Mouse (Mus musculus) left cerebral cortex, adult 18-20 months (tissue): ENCODE data around the gene Selenow. TPM values are rescaled to one million over a fixed set of nuclear protein-coding genes. Genes with fewer than 3 reads are reported as not detected.
"Not testable (repeated sequence)": the region's sequence is repeated elsewhere in the genome, so short reads cannot be mapped to it uniquely, and the experiment has no call there.

Experiments
- DNase-seq, 2 experiments: peaks; one replicate each; pipeline ENCODE4 v3.0.0; 2021 to 2022; ENCODE audit warnings: low spot score in 2 of 2, mixed read lengths in 1 of 2
- total RNA-seq, 2 experiments: library from RNA; stranded (reverse); gene quantifications; 2 replicates each; pipeline ENCODE4 v1.2.3; 2021

Selenow gene
- total RNA-seq, 2 experiments from 2014 or later: 1,080 TPM

- no peak for DNase-seq
Observed at GRCm38 (mm10) chr7:15947653-15948260, 25.6 kb upstream of the Selenow start.

GRCm38 (mm10) chr7:15945721-15946536, 23.7 kb upstream of the Selenow start, which contains the start of gene Nop53:
Nop53 (minus strand) TSS chr7:15946074.
- peak; percentile 92 to 94 for DNase-seq

- DNase-seq: no peak
Observed at GRCm38 (mm10) chr7:15945211-15945610, 23.0 kb upstream of the Selenow start.

- DNase-seq: no peak
Observed at GRCm38 (mm10) chr7:15944311-15944710, 22.1 kb upstream of the Selenow start.

GRCm38 (mm10) chr7:15938621-15939020, 16.4 kb upstream of the Selenow start:
- DNase-seq: no peak

- no peak for DNase-seq
Observed at GRCm38 (mm10) chr7:15937491-15937890, 15.3 kb upstream of the Selenow start.

GRCm38 (mm10) chr7:15933437-15934359, 11.5 kb upstream of the Selenow start:
- DNase-seq: peak; percentile 65 to 73

- DNase-seq: no peak
Observed at GRCm38 (mm10) chr7:15931635-15932034, 9.4 kb upstream of the Selenow start.

- no peak for DNase-seq
Observed at GRCm38 (mm10) chr7:15930543-15930942, 8.3 kb upstream of the Selenow start.

- DNase-seq: peak; percentile 30 to 47
Observed at GRCm38 (mm10) chr7:15929910-15930309, 7.7 kb upstream of the Selenow start.

- DNase-seq: no peak
Observed at GRCm38 (mm10) chr7:15921796-15922195, 406 bp downstream of the Selenow start.

GRCm38 (mm10) chr7:15920645-15921190, 1.5 kb downstream of the Selenow start:
- peak in 1 of 2 experiments; percentile 57 for DNase-seq

GRCm38 (mm10) chr7:15919947-15920346, 2.3 kb downstream of the Selenow start:
- DNase-seq: no peak

GRCm38 (mm10) chr7:15918371-15918770, 3.8 kb downstream of the Selenow start:
- DNase-seq: no peak

GRCm38 (mm10) chr7:15916996-15917395, 5.2 kb downstream of the Selenow start:
- DNase-seq: no peak

- DNase-seq: no peak
Observed at GRCm38 (mm10) chr7:15916134-15916723, 6.0 kb downstream of the Selenow start.

- not testable (repeated sequence) for DNase-seq
Observed at GRCm38 (mm10) chr7:15915695-15916094, 6.5 kb downstream of the Selenow start.

GRCm38 (mm10) chr7:15914751-15915150, 7.5 kb downstream of the Selenow start:
- DNase-seq: no peak

GRCm38 (mm10) chr7:15914252-15914651, 8.0 kb downstream of the Selenow start:
- peak; percentile 29 to 44 for DNase-seq

- DNase-seq: peak; percentile 71 to 83
Observed at GRCm38 (mm10) chr7:15912183-15912582, 10.0 kb downstream of the Selenow start.

- no peak for DNase-seq
Observed at GRCm38 (mm10) chr7:15910521-15910920, 11.7 kb downstream of the Selenow start.
